Comparison of ENCODE assay signal across 23 mouse cellular contexts in the genomic region with DNA sequence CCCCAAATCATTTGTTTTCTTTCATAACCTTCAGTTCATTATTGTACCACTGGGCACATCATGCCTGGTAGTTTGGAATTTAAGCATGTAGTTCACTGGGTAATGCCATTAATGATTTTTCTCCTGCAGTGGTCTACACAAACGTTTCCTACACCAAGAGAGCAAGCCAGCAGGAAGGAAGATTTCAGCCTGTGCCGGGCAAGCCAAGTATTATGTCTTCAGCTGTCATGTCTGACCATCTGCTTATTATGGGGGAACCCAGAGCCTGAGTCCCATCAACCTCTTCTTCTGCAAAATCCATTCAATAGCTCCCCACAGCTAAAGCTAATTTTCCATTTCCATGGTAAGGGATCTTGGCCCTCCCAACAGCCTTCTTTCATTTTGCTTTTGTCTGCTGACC.
A peak's percentile ranks its signal among the peaks of the same experiment; 100 is the strongest.
DNase-seq lines count a peak whose midpoint lies in the region; ATAC-seq lines count a peak whose summit lies in the region.
"Had no signal": no experiment of that assay in that cellular context is flagged by ENCODE, and none has a peak within 500 bp of the region (broad histone marks: within the 10 kb centered on the region; RNA-seq: fewer than 3 reads in every experiment).

No protein-coding gene starts in this region.

- DNase-seq in embryonic facial prominence, embryonic 14.5 days (ENCODE audit: low spot score) = peak; percentile 7
- DNase-seq in embryonic facial prominence, embryonic 10.5 days (ENCODE audit: low spot score) = no peak
- peak; percentile 9 for DNase-seq in midbrain, embryonic 10.5 days (ENCODE audit: low spot score)
- DNase-seq in cerebellum, adult 9-10 months = peak; percentile 74
- peak; percentile 38 to 43 for DNase-seq in cerebellum, postnatal 25 days
- no peak for DNase-seq in adrenal gland, adult 18-20 months (ENCODE audit: low spot score in 2 of 2)
- DNase-seq: adrenal gland, postnatal 25 days; gastrocnemius, postnatal 14 days; kidney, adult 9 months; kidney, postnatal 10 days; layer of hippocampus, postnatal 36 days; liver; lung, embryonic 14.5 days; right cerebral cortex, adult 18-20 months; spleen, adult 18-20 months; thymus, postnatal 14 days had no signal

- WGBS in embryonic facial prominence, embryonic 14.5 days = 42% methylated on average over 2 of the region's 2 CpGs
- 59% methylated on average over 2 of the region's 2 CpGs for WGBS in embryonic facial prominence, embryonic 10.5 days
- WGBS in midbrain, embryonic 10.5 days = 71% methylated on average over 2 of the region's 2 CpGs
- whole genome bisulfite sequencing in midbrain, embryonic 15.5 days = 40% methylated on average over 2 of the region's 2 CpGs

- H3K4me1 ChIP-seq in embryonic facial prominence, embryonic 14.5 days (ENCODE audit: control insufficient read depth, insufficient read depth, low read length) = no peaks in the 10 kb centered on the region
- peaks cover 11% of the 10 kb centered on the region for H3K4me1 ChIP-seq in embryonic facial prominence, embryonic 10.5 days
- peaks cover 25% of the 10 kb centered on the region for H3K4me1 ChIP-seq in midbrain, embryonic 10.5 days
- H3K4me1 ChIP-seq in midbrain, embryonic 15.5 days = no peaks in the 10 kb centered on the region

- no peak overlapping the region for H3K4me3 ChIP-seq in embryonic facial prominence, embryonic 14.5 days (ENCODE audit: low read depth, low read length)
- no peak overlapping the region for H3K4me3 ChIP-seq in embryonic facial prominence, embryonic 10.5 days
- no peak overlapping the region for H3K4me3 ChIP-seq in midbrain, embryonic 10.5 days
- no peak overlapping the region for H3K4me3 ChIP-seq in midbrain, embryonic 15.5 days

- no peak overlapping the region for H3K4me2 ChIP-seq in embryonic facial prominence, embryonic 14.5 days (ENCODE audit: low read depth, low read length)
- no peak overlapping the region for H3K4me2 ChIP-seq in midbrain, embryonic 15.5 days
- H3K4me2 ChIP-seq: heart, embryonic 11.5 days; lung, embryonic 14.5 days; midbrain, embryonic 11.5 days had no signal

- H3K9ac ChIP-seq in embryonic facial prominence, embryonic 14.5 days (ENCODE audit: low read depth, low read length) = no peak overlapping the region
- H3K9ac ChIP-seq in midbrain, embryonic 15.5 days = no peak overlapping the region
- H3K9ac ChIP-seq: liver, embryonic 14.5 days; lung, embryonic 14.5 days had no signal

- H3K9me3 ChIP-seq in embryonic facial prominence, embryonic 14.5 days (ENCODE audit: control insufficient read depth, low read length) = no peaks in the 10 kb centered on the region
- H3K9me3 ChIP-seq in embryonic facial prominence, embryonic 10.5 days = no peaks in the 10 kb centered on the region
- H3K9me3 ChIP-seq in midbrain, embryonic 10.5 days (replicated peaks) = no peaks in the 10 kb centered on the region
- no peaks in the 10 kb centered on the region for H3K9me3 ChIP-seq in midbrain, embryonic 15.5 days

- no peak overlapping the region for H3K27ac ChIP-seq in embryonic facial prominence, embryonic 14.5 days (replicated peaks; ENCODE audit: low read depth, low read length)
- no peak overlapping the region for H3K27ac ChIP-seq in embryonic facial prominence, embryonic 10.5 days (replicated peaks)
- no peak overlapping the region for H3K27ac ChIP-seq in midbrain, embryonic 10.5 days (replicated peaks)
- H3K27ac ChIP-seq in midbrain, embryonic 15.5 days = no peak overlapping the region
- H3K27ac ChIP-seq: liver, embryonic 14.5 days had no signal

- no peaks in the 10 kb centered on the region for H3K27me3 ChIP-seq in embryonic facial prominence, embryonic 14.5 days (replicated peaks; ENCODE audit: control insufficient read depth, insufficient read depth, low read length)
- no peaks in the 10 kb centered on the region for H3K27me3 ChIP-seq in embryonic facial prominence, embryonic 10.5 days (replicated peaks; ENCODE audit: low read depth, poor library complexity, severe bottlenecking)
- H3K27me3 ChIP-seq in midbrain, embryonic 10.5 days (ENCODE audit: low read depth, poor library complexity, severe bottlenecking) = peaks cover 7% of the 10 kb centered on the region; the same call in 1 of the 2 replicates
- no peaks in the 10 kb centered on the region for H3K27me3 ChIP-seq in midbrain, embryonic 15.5 days (replicated peaks)

- H3K36me3 ChIP-seq in embryonic facial prominence, embryonic 14.5 days (ENCODE audit: control insufficient read depth, insufficient read depth, low read length) = no peaks in the 10 kb centered on the region
- H3K36me3 ChIP-seq in embryonic facial prominence, embryonic 10.5 days (replicated peaks) = no peaks in the 10 kb centered on the region
- no peaks in the 10 kb centered on the region for H3K36me3 ChIP-seq in midbrain, embryonic 10.5 days
- H3K36me3 ChIP-seq in midbrain, embryonic 15.5 days (replicated peaks) = no peaks in the 10 kb centered on the region

- no peak for ATAC-seq in embryonic facial prominence, embryonic 14.5 days (ENCODE audit: low read depth)
- ATAC-seq in midbrain, embryonic 15.5 days (replicated peaks) = no peak
- ATAC-seq: CD4-positive, CD25-positive, alpha-beta regulatory T cell, adult 4 months; forebrain, embryonic 14.5 days; intestine, postnatal 0 days had no signal

Comparison
In these comparisons a context has a peak if more than half of its experiments do, and no peak if none do; other contexts are left out.
1. DNase-seq: peak in embryonic facial prominence, embryonic 14.5 days (single experiment), midbrain, embryonic 10.5 days (single experiment), cerebellum, adult 9-10 months (single experiment) and cerebellum, postnatal 25 days (2 of 2); none in embryonic facial prominence, embryonic 10.5 days (single experiment) and adrenal gland, adult 18-20 months (0 of 2).